Mouse (Mus musculus) liver, embryonic 13.5 days (tissue): ENCODE data around the gene Lix1. TPM values are rescaled to one million over a fixed set of nuclear protein-coding genes. Genes with fewer than 3 reads are reported as not detected.
A peak's percentile ranks its signal among the peaks of the same experiment; 100 is the strongest.
"Not testable (repeated sequence)": the region's sequence is repeated elsewhere in the genome, so short reads cannot be mapped to it uniquely, and the experiment has no call there.

Experiments
- ATAC-seq: fragments of 200-750 bp; cut with Nextera tagmentation; 2 replicates; pipeline ENCODE4 v1.8.0; 2017; ENCODE audit warnings: low read depth, mild to moderate bottlenecking, moderate number of reproducible peaks, moderate library complexity
- DNase-seq: peaks from one replicate; pipeline ENCODE4 v3.0.0; 2022
- H3K27ac ChIP-seq: fragments of 300-500 bp; sonication (generic); 2 replicates; pipeline ENCODE4 v1.5.1; 2015; ENCODE audit warnings: moderate library complexity, mild to moderate bottlenecking, inconsistent platforms
- H3K27me3 ChIP-seq: fragments of 300-500 bp; sonication (generic); 2 replicates; pipeline ENCODE4 v1.6.1; 2015; ENCODE audit warnings: mild to moderate bottlenecking, inconsistent platforms
- H3K36me3 ChIP-seq: fragments of 300-500 bp; sonication (generic); 2 replicates; pipeline ENCODE4 v1.6.1; 2015; ENCODE audit warnings: mild to moderate bottlenecking, inconsistent platforms
- H3K4me1 ChIP-seq: fragments of 300-500 bp; sonication (generic); replicated peaks from 2 replicates; pipeline ENCODE4 v1.6.1; 2015; ENCODE audit warnings: inconsistent platforms
- H3K4me2 ChIP-seq: fragments of 300-500 bp; sonication (generic); 2 replicates; pipeline ENCODE4 v1.6.1; 2015; ENCODE audit warnings: inconsistent platforms, mild to moderate bottlenecking, moderate library complexity
- H3K4me3 ChIP-seq: fragments of 300-500 bp; sonication (generic); replicated peaks from 2 replicates; pipeline ENCODE4 v1.5.1; 2015; ENCODE audit warnings: mild to moderate bottlenecking, inconsistent platforms
- H3K9ac ChIP-seq: fragments of 300-500 bp; sonication (generic); 2 replicates; pipeline ENCODE4 v1.6.1; 2015; ENCODE audit warnings: mild to moderate bottlenecking, inconsistent platforms
- H3K9me3 ChIP-seq: fragments of 300-500 bp; sonication (generic); replicated peaks from 2 replicates; pipeline ENCODE4 v1.6.1; 2016; ENCODE audit warnings: inconsistent platforms
- WGBS: fragments of 180-500 bp; shearing (Covaris S2); methylation state at CpG from one replicate; pipeline ENCODE4 v1.1.7; 2015; ENCODE audit not compliant: insufficient replicate concordance; 5-methylcytosine and 5-hydroxymethylcytosine counted together
- polyA plus RNA-seq: library from polyadenylated mRNA; unstranded; fragments of >200 nt; fragmentation: Nextera tagmentation; extraction: Ambion mirVana; gene quantifications from 2 replicates; pipeline ENCODE4 v1.2.1, GENCODE M21; 2015

The Lix1 gene
- polyA plus RNA-seq, 1 experiment from 2014 or later: 0.36 TPM

GRCm38 (mm10) chr17:17448737-17449440 is 46.4 kb downstream of the Lix1 start:
- DNase-seq (no peak), ATAC-seq (peak; percentile 64; the same call in 1 of the 2 replicates)
- Histone ChIP-seq H3K9ac (no peak overlapping the region), H3K4me3 (peak overlapping the region; percentile 26; the same call in 1 of the 2 replicates), H3K27ac (no peak overlapping the region), H3K36me3 (no peaks in the 10 kb centered on the region), H3K4me2 (peak overlapping the region; percentile 43), H3K9me3 (no peaks in the 10 kb centered on the region), H3K27me3 (peaks cover 6% of the 10 kb centered on the region), H3K4me1 (no peaks in the 10 kb centered on the region)
- 4% methylated on average over 17 of the region's 17 CpGs for WGBS

- no peak overlapping the region for H3K27ac ChIP-seq
- no peaks in the 10 kb centered on the region for H3K4me1 ChIP-seq
- H3K4me3 ChIP-seq: no peak overlapping the region
- no peaks in the 10 kb centered on the region for H3K36me3 ChIP-seq
- DNase-seq: no peak
- no peaks in the 10 kb centered on the region for H3K9me3 ChIP-seq
- ATAC-seq: no peak
- peaks cover 6% of the 10 kb centered on the region for H3K27me3 ChIP-seq
- 20% methylated on average over 5 of the region's 5 CpGs for WGBS
- H3K4me2 ChIP-seq: peak overlapping the region; percentile 43; the same call in 1 of the 2 replicates
- no peak overlapping the region for H3K9ac ChIP-seq
Measured at GRCm38 (mm10) chr17:17449441-17449770, 46.9 kb downstream of the Lix1 start.

- H3K36me3 ChIP-seq: no peaks in the 10 kb centered on the region
- H3K27me3 ChIP-seq: peaks cover 6% of the 10 kb centered on the region
- no peak overlapping the region for H3K4me3 ChIP-seq
- no peaks in the 10 kb centered on the region for H3K4me1 ChIP-seq
- H3K9ac ChIP-seq: no peak overlapping the region
- 51% methylated on average over 1 of the region's 1 CpGs for WGBS
- no peaks in the 10 kb centered on the region for H3K9me3 ChIP-seq
- no peak for DNase-seq
- no peak overlapping the region for H3K27ac ChIP-seq
- ATAC-seq: no peak
- no peak overlapping the region for H3K4me2 ChIP-seq
Measured at GRCm38 (mm10) chr17:17451102-17451501, 48.6 kb downstream of the Lix1 start.

- 55% methylated on average over 3 of the region's 3 CpGs for WGBS
- Histone ChIP-seq H3K36me3 (no peaks in the 10 kb centered on the region), H3K27ac (no peak overlapping the region), H3K27me3 (peaks cover 6% of the 10 kb centered on the region), H3K4me3 (no peak overlapping the region), H3K4me1 (no peaks in the 10 kb centered on the region), H3K9ac (no peak overlapping the region), H3K9me3 (no peaks in the 10 kb centered on the region), H3K4me2 (no peak overlapping the region)
- no peak for DNase-seq
- no peak for ATAC-seq
Measured at GRCm38 (mm10) chr17:17452617-17453016, 50.1 kb downstream of the Lix1 start.

GRCm38 (mm10) chr17:17454573-17454972 is 52.1 kb downstream of the Lix1 start:
- H3K9ac ChIP-seq: no peak overlapping the region
- WGBS: 43% methylated on average over 1 of the region's 1 CpGs
- DNase-seq (no peak), ATAC-seq (no peak)
- H3K4me2 ChIP-seq: no peak overlapping the region
- H3K9me3 ChIP-seq: no peaks in the 10 kb centered on the region
- no peak overlapping the region for H3K27ac ChIP-seq
- H3K36me3 ChIP-seq: no peaks in the 10 kb centered on the region
- no peaks in the 10 kb centered on the region for H3K4me1 ChIP-seq
- no peak overlapping the region for H3K4me3 ChIP-seq
- H3K27me3 ChIP-seq: no peaks in the 10 kb centered on the region

GRCm38 (mm10) chr17:17485789-17486188 is 83.3 kb downstream of the Lix1 start:
- no peaks in the 10 kb centered on the region for H3K27me3 ChIP-seq
- ATAC-seq (no peak), DNase-seq (no peak)
- no peak overlapping the region for H3K4me2 ChIP-seq
- 58% methylated on average over 2 of the region's 2 CpGs for WGBS
- no peaks in the 10 kb centered on the region for H3K4me1 ChIP-seq
- no peak overlapping the region for H3K4me3 ChIP-seq
- H3K36me3 ChIP-seq: no peaks in the 10 kb centered on the region
- H3K9ac ChIP-seq: no peak overlapping the region
- no peak overlapping the region for H3K27ac ChIP-seq
- H3K9me3 ChIP-seq: no peaks in the 10 kb centered on the region

- Histone ChIP-seq H3K27ac (no peak overlapping the region), H3K4me3 (no peak overlapping the region), H3K4me2 (no peak overlapping the region), H3K4me1 (no peaks in the 10 kb centered on the region), H3K27me3 (no peaks in the 10 kb centered on the region), H3K36me3 (no peaks in the 10 kb centered on the region), H3K9me3 (no peaks in the 10 kb centered on the region), H3K9ac (no peak overlapping the region)
- ATAC-seq (no peak), DNase-seq (no peak)
- WGBS: 45% methylated on average over 14 of the region's 15 CpGs
Measured at GRCm38 (mm10) chr17:17490820-17491621, 88.5 kb downstream of the Lix1 start.

- Histone ChIP-seq H3K27me3 (no peaks in the 10 kb centered on the region), H3K4me1 (no peaks in the 10 kb centered on the region), H3K4me2 (no peak overlapping the region), H3K4me3 (no peak overlapping the region), H3K27ac (no peak overlapping the region), H3K36me3 (no peaks in the 10 kb centered on the region), H3K9me3 (no peaks in the 10 kb centered on the region), H3K9ac (no peak overlapping the region)
- no peak for DNase-seq
- WGBS: 71% methylated on average over 7 of the region's 7 CpGs
- no peak for ATAC-seq
Measured at GRCm38 (mm10) chr17:17491622-17492001, 89.1 kb downstream of the Lix1 start.

GRCm38 (mm10) chr17:17492116-17492515 is 89.6 kb downstream of the Lix1 start:
- no peak overlapping the region for H3K9ac ChIP-seq
- no peaks in the 10 kb centered on the region for H3K27me3 ChIP-seq
- no peak overlapping the region for H3K27ac ChIP-seq
- no peaks in the 10 kb centered on the region for H3K4me1 ChIP-seq
- no peak for ATAC-seq
- no peak overlapping the region for H3K4me2 ChIP-seq
- no peaks in the 10 kb centered on the region for H3K9me3 ChIP-seq
- 77% methylated on average over 8 of the region's 8 CpGs for WGBS
- no peak for DNase-seq
- H3K36me3 ChIP-seq: no peaks in the 10 kb centered on the region
- no peak overlapping the region for H3K4me3 ChIP-seq

- not testable (repeated sequence) for H3K4me2 ChIP-seq, ATAC-seq, H3K9me3 ChIP-seq, H3K27ac ChIP-seq, H3K9ac ChIP-seq, H3K4me3 ChIP-seq, DNase-seq, H3K4me1 ChIP-seq, H3K27me3 ChIP-seq, H3K36me3 ChIP-seq
Measured at GRCm38 (mm10) chr17:17496234-17496633, 93.8 kb downstream of the Lix1 start.

- no peak overlapping the region for H3K4me3 ChIP-seq
- WGBS: 81% methylated on average over 7 of the region's 7 CpGs
Measured at GRCm38 (mm10) chr17:17496730-17497129, 94.3 kb downstream of the Lix1 start.

GRCm38 (mm10) chr17:17498848-17499247 is 96.4 kb downstream of the Lix1 start:
- ATAC-seq: no peak
- H3K27me3 ChIP-seq: no peaks in the 10 kb centered on the region
- H3K4me3 ChIP-seq: no peak overlapping the region
- no peak for DNase-seq
- no peaks in the 10 kb centered on the region for H3K9me3 ChIP-seq
- no peaks in the 10 kb centered on the region for H3K4me1 ChIP-seq
- no peak overlapping the region for H3K27ac ChIP-seq
- no peaks in the 10 kb centered on the region for H3K36me3 ChIP-seq
- H3K4me2 ChIP-seq: no peak overlapping the region
- H3K9ac ChIP-seq: no peak overlapping the region
- WGBS: 40% methylated on average over 1 of the region's 1 CpGs

More at GRCm38 (mm10) chr17:17496730-17497129, 94.3 kb downstream of the Lix1 start:
- H3K4me2 ChIP-seq: no peak overlapping the region
- no peaks in the 10 kb centered on the region for H3K9me3 ChIP-seq
- no peaks in the 10 kb centered on the region for H3K4me1 ChIP-seq
- H3K27me3 ChIP-seq: no peaks in the 10 kb centered on the region
- DNase-seq (no peak), ATAC-seq (no peak)
- H3K36me3 ChIP-seq: no peaks in the 10 kb centered on the region
- no peak overlapping the region for H3K9ac ChIP-seq
- no peak overlapping the region for H3K27ac ChIP-seq
